Mouse (Mus musculus): ENCODE measurements around the gene Dcp1b. TPM values are rescaled to one million over a fixed set of nuclear protein-coding genes. Genes with fewer than 3 reads are reported as not detected.

Gene Dcp1b
- polyA plus RNA-seq, 1 experiment from 2014 or later = 8.9 TPM

DNA sequence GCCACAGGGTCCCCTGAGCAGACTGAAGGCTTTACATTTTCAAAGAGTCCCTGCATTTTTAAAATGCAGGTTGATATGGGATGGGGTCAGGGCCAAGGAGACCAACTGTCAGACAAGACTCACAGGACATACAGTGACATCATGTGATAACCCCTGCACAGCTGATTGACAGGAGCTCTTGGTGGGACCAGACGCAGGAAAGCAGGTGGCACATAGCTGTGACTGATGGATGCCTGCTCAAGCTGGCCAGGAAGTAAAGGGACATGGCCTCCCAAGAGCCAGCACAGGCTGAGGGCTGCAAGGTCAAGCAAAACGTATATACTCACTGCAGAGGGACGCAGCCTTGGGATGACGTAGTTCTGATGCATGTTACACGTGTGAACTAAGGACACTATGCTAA lies 60.4 kb downstream of the Dcp1b start:
- Histone ChIP-seq H3K9me3 (no peaks in the 10 kb centered on the region), H3K9ac (replicated peaks) (no peak overlapping the region), H3K36me3 (no peaks in the 10 kb centered on the region), H3K4me1 (replicated peaks) (no peaks in the 10 kb centered on the region), H3K4me3 (replicated peaks) (no peak overlapping the region), H3K27me3 (no peaks in the 10 kb centered on the region; the same call in 1 of the 2 replicates), H3K27ac (no peak overlapping the region), H3K4me2 (no peak overlapping the region)
- ATAC-seq (ENCODE audit: insufficient number of reproducible peaks, insufficient read depth, low FRiP score, low TSS enrichment, low read depth) = no peak
- 78% methylated on average over 5 of the region's 5 CpGs for WGBS

DNA sequence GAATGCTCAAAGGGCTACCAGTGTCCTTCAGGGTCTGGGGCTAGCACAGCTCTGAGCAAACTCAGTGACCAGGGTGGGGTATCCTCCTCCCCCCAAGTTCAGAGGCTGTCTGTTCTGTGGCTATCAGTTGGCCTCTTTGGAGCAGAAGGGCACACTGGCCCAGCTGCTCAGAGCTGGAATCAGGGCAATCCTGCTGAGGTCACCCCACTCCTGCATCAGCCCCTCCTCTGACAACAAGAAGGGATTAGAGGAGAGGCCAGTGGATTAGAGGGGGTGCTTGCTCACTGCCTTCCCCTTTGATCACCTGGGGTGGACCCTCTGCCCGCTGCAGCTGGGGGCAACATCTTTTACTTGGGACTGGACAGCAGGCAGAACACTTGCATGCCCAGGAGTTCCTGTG lies 61.2 kb downstream of the Dcp1b start, which contains the start of gene Cacna2d4:
TSS of gene Cacna2d4 (plus strand) at position 286 of the 400 bp plus-strand sequence.
- Histone ChIP-seq H3K27ac (no peak within 1 kb of the TSS), H3K4me3 (replicated peaks) (no peak within 1 kb of the TSS), H3K9me3 (no peaks in the 10 kb centered on the region), H3K27me3 (no peaks in the 10 kb centered on the region; the same call in 1 of the 2 replicates), H3K9ac (replicated peaks) (no peak within 1 kb of the TSS), H3K4me1 (replicated peaks) (0 out of 2 replicates have a peak, but pooled peaks cover 4% of the 10 kb centered on the region), H3K36me3 (no peaks in the 10 kb centered on the region), H3K4me2 (no peak within 1 kb of the TSS)
- WGBS = 35% methylated on average over 1 of the region's 1 CpGs
- ATAC-seq (ENCODE audit: insufficient number of reproducible peaks, insufficient read depth, low FRiP score, low TSS enrichment, low read depth) = no peak

DNA sequence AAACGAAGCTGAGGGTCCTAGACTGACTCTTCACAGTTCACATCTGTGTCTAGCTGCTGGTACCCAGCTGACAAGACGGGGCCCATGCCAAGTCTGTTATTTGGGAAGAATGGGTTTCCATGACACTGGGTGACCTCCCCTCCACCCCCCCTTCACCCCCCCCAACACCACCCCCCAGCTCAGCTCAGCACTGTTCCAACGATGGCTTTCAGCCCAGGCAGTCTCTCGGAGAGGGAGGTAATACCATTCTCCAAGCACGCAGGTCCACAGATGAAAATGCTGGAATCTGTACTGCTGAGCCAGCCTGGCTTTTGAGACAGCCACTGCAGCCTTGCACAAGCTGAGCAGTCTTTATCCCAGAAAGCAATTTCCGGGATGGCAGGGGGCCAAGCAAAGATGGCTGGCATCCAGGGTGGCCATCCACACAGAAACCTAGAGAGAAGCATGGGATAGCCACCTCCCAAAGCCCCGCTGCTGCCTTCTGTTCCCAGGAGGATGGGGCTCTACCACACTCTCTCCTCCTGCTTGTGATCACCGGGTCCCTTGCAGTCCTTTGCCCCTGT lies 62.5 kb downstream of the Dcp1b start:
- H3K4me1 ChIP-seq (replicated peaks) = 0 out of 2 replicates have a peak, but pooled peaks cover 5% of the 10 kb centered on the region
- no peak overlapping the region for H3K9ac ChIP-seq (replicated peaks)
- H3K27ac ChIP-seq = no peak overlapping the region
- H3K4me2 ChIP-seq = no peak overlapping the region
- no peak for ATAC-seq (ENCODE audit: insufficient number of reproducible peaks, insufficient read depth, low FRiP score, low TSS enrichment, low read depth)
- H3K36me3 ChIP-seq = no peaks in the 10 kb centered on the region
- H3K4me3 ChIP-seq (replicated peaks) = no peak overlapping the region
- WGBS = 74% methylated on average over 8 of the region's 8 CpGs
- H3K9me3 ChIP-seq = no peaks in the 10 kb centered on the region
- no peaks in the 10 kb centered on the region; the same call in 1 of the 2 replicates for H3K27me3 ChIP-seq

DNA sequence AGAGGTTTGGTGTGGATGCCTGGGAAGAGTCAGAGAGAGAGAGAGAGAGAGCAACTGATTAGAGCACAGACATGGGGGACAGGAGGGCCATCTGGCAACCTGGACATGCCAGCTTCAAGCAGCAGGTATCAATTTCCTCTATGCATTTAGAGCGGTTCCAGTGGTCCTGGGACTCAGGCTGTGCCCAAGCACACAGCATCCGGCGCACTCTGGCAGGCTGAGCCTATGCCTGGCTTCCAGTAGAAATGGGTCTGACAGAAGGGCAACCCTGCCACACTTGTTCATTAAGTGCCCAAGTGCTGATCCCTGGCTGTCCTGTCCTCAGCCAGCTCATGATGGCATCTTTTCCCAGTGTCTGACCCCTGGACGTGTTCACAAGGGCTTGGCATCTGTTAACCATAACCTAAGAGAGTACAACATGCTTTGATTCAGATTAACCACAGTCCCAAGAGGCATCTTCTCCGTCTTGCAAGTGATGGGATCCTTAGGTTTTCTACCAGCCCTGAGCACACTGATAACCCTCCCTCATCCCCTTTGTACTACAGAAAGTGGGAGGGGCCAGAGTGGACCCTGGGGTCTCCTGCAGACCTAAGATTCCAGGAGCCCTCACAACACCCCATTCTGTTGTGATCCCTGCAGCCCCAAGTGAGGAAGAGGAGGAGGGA lies 64.4 kb downstream of the Dcp1b start:
- no peak overlapping the region for H3K4me2 ChIP-seq
- H3K9me3 ChIP-seq = no peaks in the 10 kb centered on the region
- H3K9ac ChIP-seq (replicated peaks) = no peak overlapping the region
- no peaks in the 10 kb centered on the region for H3K36me3 ChIP-seq
- no peaks in the 10 kb centered on the region; the same call in 1 of the 2 replicates for H3K27me3 ChIP-seq
- no peak overlapping the region for H3K27ac ChIP-seq
- WGBS = 78% methylated on average over 5 of the region's 5 CpGs
- ATAC-seq (ENCODE audit: insufficient number of reproducible peaks, insufficient read depth, low FRiP score, low TSS enrichment, low read depth) = no peak
- 0 out of 2 replicates have a peak, but pooled peaks cover 5% of the 10 kb centered on the region for H3K4me1 ChIP-seq (replicated peaks)
- H3K4me3 ChIP-seq (replicated peaks) = no peak overlapping the region

DNA sequence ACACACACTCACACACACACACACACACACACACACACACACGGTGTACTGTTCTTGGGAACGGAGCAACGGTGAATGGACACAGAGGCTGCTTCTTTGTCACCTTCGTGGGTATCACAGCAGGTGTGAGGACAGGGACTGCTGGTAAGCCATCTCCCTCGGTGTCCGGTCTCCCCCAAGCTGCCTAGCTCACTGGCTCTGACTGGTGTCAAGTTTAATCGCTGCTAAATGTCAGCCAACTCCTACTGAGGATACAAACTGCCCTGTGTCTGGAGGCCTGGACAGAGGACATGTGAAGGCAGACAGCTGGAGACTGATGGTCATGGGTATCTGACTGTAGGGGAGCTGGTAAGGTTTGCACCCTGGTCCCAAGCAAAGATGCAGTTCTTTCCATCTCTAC lies 65.2 kb downstream of the Dcp1b start:
- Histone ChIP-seq H3K4me2 (no peak overlapping the region), H3K4me3 (replicated peaks) (no peak overlapping the region), H3K36me3 (no peaks in the 10 kb centered on the region), H3K27me3 (no peaks in the 10 kb centered on the region; the same call in 1 of the 2 replicates), H3K9ac (replicated peaks) (no peak overlapping the region), H3K9me3 (no peaks in the 10 kb centered on the region), H3K4me1 (replicated peaks) (0 out of 2 replicates have a peak, but pooled peaks cover 5% of the 10 kb centered on the region), H3K27ac (no peak overlapping the region)
- WGBS = 76% methylated on average over 7 of the region's 7 CpGs
- ATAC-seq (ENCODE audit: insufficient number of reproducible peaks, insufficient read depth, low FRiP score, low TSS enrichment, low read depth) = no peak

DNA sequence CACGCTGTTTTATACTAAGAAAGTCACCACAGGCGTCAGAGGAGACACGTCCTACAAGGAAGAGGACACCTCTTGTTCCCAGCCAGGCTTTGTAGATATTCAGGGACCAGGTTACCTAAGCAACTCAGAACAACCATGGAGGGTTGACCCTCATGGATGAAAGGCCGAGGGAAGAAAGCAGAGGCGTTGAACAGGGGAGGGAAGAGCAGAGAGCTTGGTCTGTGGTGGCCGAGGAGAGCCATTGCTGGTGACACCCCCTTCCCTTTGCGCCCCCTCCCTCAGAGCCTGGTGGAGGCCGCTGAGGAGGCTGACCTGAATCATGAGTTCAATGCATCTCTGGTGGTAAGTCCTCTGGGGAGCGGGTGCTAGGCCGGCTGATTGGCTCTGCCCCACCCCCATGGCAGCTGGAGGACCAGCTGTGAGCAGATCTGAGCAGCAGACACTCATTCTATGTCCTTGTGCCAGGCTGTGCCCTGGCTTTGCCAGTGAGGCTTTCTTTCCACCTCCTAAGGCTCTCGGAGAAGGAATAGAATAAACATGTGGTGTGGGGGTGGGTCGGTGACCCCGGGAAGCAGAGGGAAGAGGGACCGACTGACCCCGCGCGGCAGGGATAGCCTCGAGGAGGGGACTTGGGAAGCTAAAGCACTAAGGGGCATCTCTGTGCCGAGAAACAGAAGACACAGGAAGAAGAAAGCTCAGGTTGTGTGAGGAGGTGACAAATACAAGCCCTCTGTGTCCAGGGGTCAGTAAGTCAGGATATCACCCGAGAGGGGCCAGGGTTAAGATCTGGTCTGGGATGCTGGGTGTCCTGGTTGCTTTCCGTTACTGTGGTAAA lies 66.0 kb downstream of the Dcp1b start:
- no peak overlapping the region for H3K4me3 ChIP-seq (replicated peaks)
- no peak overlapping the region for H3K27ac ChIP-seq
- 0 out of 2 replicates have a peak, but pooled peaks cover 5% of the 10 kb centered on the region for H3K4me1 ChIP-seq (replicated peaks)
- H3K36me3 ChIP-seq = no peaks in the 10 kb centered on the region
- WGBS = 42% methylated on average over 21 of the region's 21 CpGs
- H3K4me2 ChIP-seq = no peak overlapping the region
- ATAC-seq (ENCODE audit: insufficient number of reproducible peaks, insufficient read depth, low FRiP score, low TSS enrichment, low read depth) = no peak
- H3K9ac ChIP-seq (replicated peaks) = no peak overlapping the region
- peaks cover 3% of the 10 kb centered on the region for H3K9me3 ChIP-seq
- no peaks in the 10 kb centered on the region; the same call in 1 of the 2 replicates for H3K27me3 ChIP-seq

DNA sequence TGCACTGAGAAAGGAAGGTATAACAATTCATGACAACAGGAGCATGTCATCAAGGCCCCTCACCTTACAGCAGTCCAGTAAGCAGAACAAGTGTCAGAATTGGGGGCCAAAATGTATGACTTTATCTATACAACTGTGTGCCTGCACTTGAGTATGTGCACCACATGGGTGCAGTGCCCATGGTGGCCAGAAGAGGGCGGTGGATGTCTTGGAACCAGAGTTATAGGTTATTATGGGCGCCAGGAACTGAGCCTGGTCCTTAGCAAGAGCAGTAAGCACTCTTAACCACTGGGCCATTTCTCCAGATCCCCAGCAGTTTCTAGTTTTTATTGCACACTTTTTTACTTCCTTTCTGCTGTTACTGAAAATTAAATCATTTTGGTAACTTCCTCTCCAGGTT lies 71.0 kb downstream of the Dcp1b start:
- H3K27ac ChIP-seq = no peak overlapping the region
- H3K4me3 ChIP-seq (replicated peaks) = no peak overlapping the region
- H3K27me3 ChIP-seq = no peaks in the 10 kb centered on the region
- H3K4me2 ChIP-seq = no peak overlapping the region
- no peak overlapping the region for H3K9ac ChIP-seq (replicated peaks)
- ATAC-seq (ENCODE audit: insufficient number of reproducible peaks, insufficient read depth, low FRiP score, low TSS enrichment, low read depth) = no peak
- 0 out of 2 replicates have a peak, but pooled peaks cover 3% of the 10 kb centered on the region for H3K4me1 ChIP-seq (replicated peaks)
- H3K9me3 ChIP-seq = peaks cover 7% of the 10 kb centered on the region
- H3K36me3 ChIP-seq = no peaks in the 10 kb centered on the region
- WGBS = 49% methylated on average over 2 of the region's 2 CpGs

DNA sequence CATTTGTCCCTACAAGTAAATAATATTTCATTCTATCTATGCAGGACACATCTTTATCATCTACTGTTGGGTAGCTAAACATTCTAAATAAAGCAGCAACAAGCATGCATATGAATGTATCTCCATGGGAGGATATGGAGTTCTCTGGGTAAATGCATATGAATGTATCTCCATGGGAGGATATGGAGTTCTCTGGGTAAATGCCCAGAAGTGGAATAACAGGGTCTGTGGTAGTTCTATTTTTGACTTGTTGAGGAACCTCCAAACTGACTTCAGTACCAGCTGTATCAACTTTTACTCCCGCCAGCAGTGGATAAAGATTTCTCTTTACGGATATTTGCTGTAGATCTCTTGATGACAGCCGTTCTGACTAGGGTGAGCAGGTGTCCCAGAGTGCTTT lies 73.5 kb downstream of the Dcp1b start:
- H3K9ac ChIP-seq (replicated peaks) = no peak overlapping the region
- WGBS = 87% methylated on average over 3 of the region's 3 CpGs
- H3K4me3 ChIP-seq (replicated peaks) = no peak overlapping the region
- H3K4me1 ChIP-seq (replicated peaks) = no peaks in the 10 kb centered on the region
- H3K4me2 ChIP-seq = no peak overlapping the region
- H3K36me3 ChIP-seq = no peaks in the 10 kb centered on the region
- H3K27ac ChIP-seq = no peak overlapping the region
- peaks cover 7% of the 10 kb centered on the region for H3K9me3 ChIP-seq
- H3K27me3 ChIP-seq = no peaks in the 10 kb centered on the region
- ATAC-seq (ENCODE audit: insufficient number of reproducible peaks, insufficient read depth, low FRiP score, low TSS enrichment, low read depth) = no peak

DNA sequence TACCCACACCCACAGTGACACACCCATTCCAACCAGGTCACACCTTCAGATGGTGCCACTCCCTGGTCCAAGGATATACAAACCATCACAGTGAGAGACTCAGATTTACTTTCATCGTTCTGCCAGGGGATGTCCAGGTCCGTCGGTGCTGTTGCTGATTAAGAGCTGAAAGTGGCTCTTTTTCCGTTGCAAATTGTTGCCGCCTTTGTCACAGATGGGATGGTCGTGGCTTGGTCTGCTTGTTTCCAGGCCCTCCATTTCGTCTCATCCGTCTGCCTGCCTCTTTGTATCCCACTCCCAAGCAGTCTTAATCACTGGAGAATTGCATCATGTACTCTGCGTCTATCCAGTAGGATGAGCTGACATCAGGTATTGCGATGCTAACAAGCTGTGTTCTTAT lies 74.7 kb downstream of the Dcp1b start:
- ATAC-seq (ENCODE audit: insufficient number of reproducible peaks, insufficient read depth, low FRiP score, low TSS enrichment, low read depth) = no peak
- H3K9ac ChIP-seq (replicated peaks) = no peak overlapping the region
- no peak overlapping the region for H3K4me2 ChIP-seq
- no peaks in the 10 kb centered on the region for H3K36me3 ChIP-seq
- no peaks in the 10 kb centered on the region for H3K27me3 ChIP-seq
- H3K27ac ChIP-seq = no peak overlapping the region
- H3K9me3 ChIP-seq = peaks cover 7% of the 10 kb centered on the region
- H3K4me1 ChIP-seq (replicated peaks) = no peaks in the 10 kb centered on the region
- H3K4me3 ChIP-seq (replicated peaks) = no peak overlapping the region
- 88% methylated on average over 10 of the region's 10 CpGs for WGBS

DNA sequence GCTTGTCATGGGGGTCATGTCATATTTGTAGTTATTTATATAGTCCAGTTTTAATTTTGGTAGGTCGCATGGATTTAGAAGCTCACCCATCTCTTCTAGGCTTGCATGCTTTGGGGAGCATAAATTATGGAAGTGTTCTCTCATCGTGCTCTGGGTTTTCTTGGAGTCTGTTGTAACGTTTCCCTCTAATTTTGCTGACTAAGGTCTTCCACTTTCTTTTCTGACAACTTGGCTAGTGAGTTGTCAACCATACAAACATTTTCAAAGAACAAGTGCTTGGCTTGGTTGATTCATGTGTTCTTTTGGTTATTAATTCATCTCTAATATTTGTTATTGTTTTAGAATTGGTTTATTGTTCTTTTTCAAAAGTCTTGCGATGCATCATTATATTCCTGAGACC lies 76.7 kb downstream of the Dcp1b start:
- no peak overlapping the region for H3K27ac ChIP-seq
- H3K9ac ChIP-seq (replicated peaks) = no peak overlapping the region
- no peak for ATAC-seq (ENCODE audit: insufficient number of reproducible peaks, insufficient read depth, low FRiP score, low TSS enrichment, low read depth)
- WGBS = 79% methylated on average over 4 of the region's 4 CpGs
- no peaks in the 10 kb centered on the region for H3K27me3 ChIP-seq
- no peaks in the 10 kb centered on the region for H3K9me3 ChIP-seq
- H3K36me3 ChIP-seq = no peaks in the 10 kb centered on the region
- no peak overlapping the region for H3K4me3 ChIP-seq (replicated peaks)
- H3K4me2 ChIP-seq = no peak overlapping the region
- no peaks in the 10 kb centered on the region for H3K4me1 ChIP-seq (replicated peaks)

Data from limb, embryonic 12.5 days (tissue).